Mouse (Mus musculus) colon, adult 2 months (tissue): Measurements from ENCODE around the gene Camta2. TPM values are rescaled to one million over a fixed set of nuclear protein-coding genes. Genes with fewer than 3 reads are reported as not detected.

Experiments used
- polyA plus RNA-seq: library from polyadenylated mRNA; depleted of rRNA; stranded (reverse); fragments of >200 nt; gene quantifications from 2 replicates; pipeline ENCODE4 v1.2.3, GENCODE M21; 2012; rRNA removed

Gene Camta2
- polyA plus RNA-seq: 64.7 TPM in 2 replicates

DNA sequence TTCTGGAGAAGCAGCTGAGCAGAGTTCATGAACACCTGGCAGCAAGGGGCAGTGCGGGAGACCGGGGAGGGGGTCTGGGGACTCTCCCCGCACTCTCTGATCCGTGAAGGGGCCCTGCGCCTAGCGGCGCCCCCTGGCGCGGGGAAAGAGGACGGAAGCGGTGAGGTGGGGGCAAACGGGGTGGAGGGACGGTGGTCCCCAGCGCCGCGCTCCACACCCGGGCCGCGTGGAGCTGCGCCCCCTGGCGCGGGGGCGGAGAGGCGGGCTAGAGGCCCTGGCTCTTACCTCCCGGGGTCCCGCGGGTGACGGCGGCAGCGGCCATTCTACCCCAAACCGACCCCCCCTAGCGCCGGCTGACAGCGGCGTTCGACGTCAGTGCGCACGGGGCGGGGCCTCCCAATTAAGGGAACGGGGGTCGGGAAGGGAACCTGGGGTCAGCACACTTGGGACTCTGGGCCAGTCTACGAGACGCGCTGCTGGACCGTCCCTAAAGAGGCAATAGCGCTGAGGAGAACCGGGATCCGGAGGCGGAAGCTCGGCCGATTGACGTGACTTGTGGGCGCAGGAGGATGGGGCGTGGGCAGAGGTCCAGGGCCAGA is at the start of gene Camta2:
Gene Camta2 (minus strand): TSS at position 505 of the 599 bp plus-strand sequence.

DNA sequence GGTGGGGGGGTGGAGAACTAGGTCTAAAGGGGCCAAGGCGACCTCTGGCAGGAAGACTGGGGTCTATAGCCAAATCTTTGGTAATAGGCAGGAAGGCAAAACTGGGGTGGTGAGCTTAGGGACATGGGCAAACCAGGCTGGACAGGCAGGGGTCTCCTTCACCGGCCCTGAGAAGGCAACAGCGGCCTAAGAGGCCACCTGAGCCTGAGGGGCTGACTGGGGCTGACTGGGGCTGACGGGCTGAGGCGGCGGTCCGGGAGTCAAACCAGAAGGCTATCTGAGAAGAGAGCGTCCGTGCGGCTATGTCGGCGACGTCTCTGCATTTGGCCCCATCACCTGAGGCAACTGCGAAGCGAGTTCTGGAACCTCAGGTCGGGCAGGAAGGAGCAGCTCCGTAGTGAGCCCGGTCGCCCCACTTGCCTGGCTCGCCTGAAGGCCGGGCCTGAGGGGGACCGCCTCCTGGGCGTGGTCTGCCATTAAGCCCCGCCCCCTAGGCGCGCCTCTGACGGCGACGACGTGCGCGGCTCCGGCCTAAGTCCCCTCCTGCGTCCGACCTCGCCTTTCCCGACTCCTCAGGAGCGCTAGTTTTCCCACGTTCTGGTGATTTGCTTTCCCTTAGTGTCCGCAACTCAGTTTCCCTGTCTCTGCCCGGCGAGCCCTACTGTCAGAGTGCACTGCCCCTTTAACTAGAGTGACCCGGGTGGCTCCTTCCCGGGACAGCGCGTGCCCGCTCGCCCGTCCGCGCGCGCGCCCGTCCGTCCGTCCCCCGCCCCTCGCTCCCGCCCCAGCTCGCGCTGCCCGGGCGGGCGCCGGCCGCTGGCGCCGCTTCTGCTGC is 12.0 kb upstream of the Camta2 start, which contains the start of the genes Inca1 and Kif1c:
Gene Inca1 (minus strand): TSS at position 434 of the 835 bp plus-strand sequence.
Gene Kif1c (plus strand): TSS at position 827 of the 835 bp plus-strand sequence.

DNA sequence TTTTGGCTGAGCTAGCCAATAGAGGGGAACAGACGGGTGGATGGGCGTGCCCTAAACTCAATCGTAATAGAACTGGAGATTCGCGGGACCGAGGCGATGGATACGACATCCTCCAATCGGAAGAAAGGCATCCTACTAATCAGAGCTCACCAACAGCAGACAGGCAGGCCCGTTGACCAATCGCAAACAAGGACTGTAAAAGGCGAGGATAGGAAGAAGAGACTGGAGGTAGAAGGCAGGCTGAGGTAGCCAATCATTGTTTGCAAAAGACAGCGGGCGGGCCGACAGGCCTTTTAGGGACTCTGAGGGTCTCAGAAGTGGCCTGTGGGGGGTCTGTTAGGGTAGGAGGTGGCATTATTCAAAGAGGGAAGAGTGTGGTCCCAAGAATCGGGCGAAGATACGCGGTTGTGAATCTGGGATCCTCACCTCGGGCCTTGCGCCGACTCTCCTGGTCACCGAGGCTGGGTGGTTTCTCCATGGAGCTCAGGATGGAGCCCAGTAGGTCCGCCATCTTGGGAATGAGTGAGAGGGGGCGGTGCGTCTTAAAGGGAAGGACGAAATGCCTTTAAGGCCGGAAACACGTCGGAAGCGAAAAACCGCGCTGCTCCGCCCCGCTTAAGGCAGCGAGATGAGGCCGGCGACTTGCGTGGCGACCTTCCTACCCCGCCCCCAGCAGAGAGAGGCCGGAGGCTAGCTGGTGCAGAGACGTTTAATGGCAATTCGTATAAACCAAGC is 19.0 kb downstream of the Camta2 start, which contains the start of gene Spag7:
Gene Spag7 (minus strand): TSS at position 646 of the 735 bp plus-strand sequence.

DNA sequence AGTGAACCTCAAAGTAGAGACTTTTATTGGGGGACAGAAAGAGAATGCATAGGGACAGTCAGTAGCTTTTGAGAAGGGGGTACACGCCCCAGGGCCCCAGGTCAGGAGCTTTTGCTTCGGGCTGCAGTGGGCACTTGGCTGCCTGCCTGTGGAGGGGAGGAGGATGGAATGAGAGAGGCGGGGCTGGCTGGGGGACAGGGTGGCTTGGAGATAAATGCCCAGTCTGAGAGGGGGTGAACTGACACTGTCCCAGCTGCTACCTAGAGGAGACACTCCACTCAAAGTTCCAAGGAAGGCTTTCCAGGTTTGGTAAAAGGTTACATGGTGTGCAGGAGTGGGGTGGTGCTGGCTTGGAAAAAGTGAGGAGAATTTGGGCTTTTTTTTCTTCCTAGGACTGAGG is 30.9 kb downstream of the Camta2 start, which contains the start of gene Eno3:
Gene Eno3 (plus strand): TSS at position 239 of the 400 bp plus-strand sequence.

DNA sequence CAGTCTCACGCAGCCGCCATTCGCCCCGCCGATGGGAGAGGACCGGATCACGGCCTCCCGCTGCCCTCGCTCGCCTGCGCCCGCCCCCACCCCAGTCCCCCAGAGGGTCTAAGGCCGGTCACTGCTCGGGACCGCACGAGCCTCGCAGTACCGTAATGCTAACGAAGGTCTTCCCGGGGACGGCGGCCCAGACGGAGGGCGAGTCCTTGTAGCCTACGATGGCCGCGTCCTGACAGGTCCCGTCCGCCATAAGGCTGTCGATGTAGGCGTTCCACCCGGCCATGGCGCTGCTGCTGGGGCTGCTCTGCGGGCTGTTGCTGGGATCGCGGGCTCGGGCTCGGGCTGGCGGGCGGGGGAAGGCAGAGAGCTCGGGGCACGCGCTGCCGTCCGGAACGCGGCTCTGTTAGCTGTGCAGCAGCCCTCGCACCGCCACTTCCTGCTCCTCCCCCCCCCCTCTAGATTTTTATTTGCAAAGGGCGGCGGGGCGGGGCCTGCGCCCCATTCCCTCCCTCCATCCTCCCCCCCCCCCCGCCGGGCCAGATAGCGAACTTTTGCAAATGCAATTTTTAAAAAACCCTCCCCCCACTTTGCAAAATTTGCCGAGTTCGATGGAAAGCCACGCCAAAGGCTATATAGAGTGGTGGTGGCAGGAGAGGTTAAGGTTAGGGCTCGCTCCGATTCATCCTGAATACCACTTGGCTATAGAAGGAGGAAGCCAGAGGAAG is 33.5 kb downstream of the Camta2 start, which contains the start of gene Pfn1:
Gene Pfn1 (minus strand): TSS at position 447 of the 725 bp plus-strand sequence.

DNA sequence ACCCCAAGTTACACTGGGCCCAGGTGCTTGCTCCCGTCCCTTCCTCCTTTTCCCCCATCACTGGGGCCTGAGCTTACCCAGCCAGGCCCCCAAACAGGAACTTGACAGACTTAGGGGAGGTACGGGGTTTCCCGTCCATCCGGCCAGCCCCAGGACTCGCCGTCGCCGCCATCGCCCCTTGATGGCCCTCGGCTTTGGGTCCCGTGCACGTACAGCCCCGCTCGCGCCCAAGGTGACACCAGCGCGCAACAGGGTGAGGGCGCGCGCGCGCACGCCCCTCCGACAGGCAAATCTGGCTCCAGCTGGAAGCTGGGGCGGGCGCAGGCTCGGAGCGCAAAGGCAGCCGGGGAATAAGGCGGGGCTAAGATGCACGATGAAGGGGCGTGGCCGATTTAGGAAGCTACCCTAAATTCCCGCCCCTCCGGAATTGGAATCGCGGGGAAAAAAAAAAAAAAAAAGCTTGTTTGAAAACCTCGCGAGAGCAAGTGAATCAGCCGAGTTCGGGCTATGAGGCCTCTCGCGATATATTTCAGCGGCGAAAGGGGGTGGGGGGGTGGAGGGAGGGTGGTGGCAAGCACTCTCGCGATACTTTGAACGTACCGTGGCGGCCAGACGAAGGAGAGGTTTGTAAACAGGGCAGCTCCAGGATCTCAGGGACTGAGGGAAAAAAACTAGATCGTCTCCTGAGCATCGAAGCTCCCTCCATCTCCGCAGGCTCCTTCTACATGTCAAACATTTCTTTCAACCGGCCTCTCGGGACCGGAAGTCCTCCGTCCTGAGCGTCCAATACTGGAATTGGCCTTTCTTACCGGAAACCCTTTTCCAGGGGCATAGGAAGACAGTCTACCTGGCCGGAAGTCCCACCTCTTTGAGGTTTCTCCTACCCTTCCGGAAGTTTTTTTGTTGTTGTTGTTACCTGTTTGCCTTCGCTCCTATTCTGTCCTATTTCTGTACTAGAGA is 40.9 kb downstream of the Camta2 start, which contains the start of the genes Rnf167 and Slc25a11:
Gene Rnf167 (plus strand): TSS at position 545 of the 960 bp plus-strand sequence.
Gene Slc25a11 (minus strand): TSS at position 789 of the 960 bp plus-strand sequence.

DNA sequence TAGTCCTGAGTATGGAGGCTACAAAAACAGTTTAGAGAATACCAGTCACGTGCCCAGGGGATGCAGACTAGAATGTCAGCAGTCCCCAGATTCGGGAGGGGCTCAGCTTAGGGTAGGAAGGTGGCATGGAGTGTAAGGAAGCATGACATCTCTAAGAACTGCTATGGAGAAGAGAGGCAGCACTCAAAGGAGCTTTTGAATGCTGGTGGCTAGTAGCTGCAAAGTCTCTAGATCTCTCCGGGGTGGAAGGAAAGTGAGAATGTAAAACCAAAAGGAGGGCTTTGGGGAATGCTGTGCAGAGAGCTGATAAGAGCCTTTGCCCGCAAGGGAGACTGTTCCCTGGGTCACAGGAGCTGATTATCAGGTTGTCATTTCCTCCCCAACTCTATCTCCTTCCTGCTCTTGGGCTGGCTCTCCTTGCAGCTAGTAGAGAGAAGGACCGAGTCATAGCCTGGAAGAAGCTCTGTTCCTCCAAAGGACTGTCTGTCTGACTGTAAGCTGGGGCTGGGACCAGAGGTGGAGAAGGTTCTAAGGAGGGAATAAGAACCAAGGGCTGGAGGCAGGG is 49.1 kb downstream of the Camta2 start, which contains the start of gene Gp1ba:
Gene Gp1ba (plus strand): TSS at position 409 of the 565 bp plus-strand sequence.

Other genes with a start within 250 kb of the Camta2 start
- 18.3 TPM in 2 replicates for gene Med11, start 236.2 kb downstream of the Camta2 start, polyA plus RNA-seq
- gene Zmynd15, start 228.7 kb downstream of the Camta2 start, polyA plus RNA-seq: 4.1 and 4.6 TPM in 2 replicates
- 21.9 and 24.0 TPM in 2 replicates for gene Cxcl16, start 228.1 kb downstream of the Camta2 start, polyA plus RNA-seq
- 2.4 and 3.2 TPM in 2 replicates for gene Tm4sf5, start 182.9 kb downstream of the Camta2 start, polyA plus RNA-seq
- gene Vmo1, start 173.5 kb downstream of the Camta2 start, polyA plus RNA-seq: not detected in 2 replicates
- 0.16 TPM in 1 of 2 replicates, not detected in the other for gene Gltpd2, start 168.9 kb downstream of the Camta2 start, polyA plus RNA-seq
- gene Psmb6, start 162.7 kb downstream of the Camta2 start, polyA plus RNA-seq: 192 and 239 TPM in 2 replicates
- gene Gm40193, start 155.2 kb downstream of the Camta2 start, polyA plus RNA-seq: not detected in 2 replicates
- 9.8 and 10.3 TPM in 2 replicates for gene Pld2, start 148.0 kb downstream of the Camta2 start, polyA plus RNA-seq
- 104 and 119 TPM in 2 replicates for gene Mink1, start 125.2 kb downstream of the Camta2 start, polyA plus RNA-seq
- not detected in 2 replicates for gene 4930544D05Rik, start 72.3 kb downstream of the Camta2 start, polyA plus RNA-seq
- 0.21 TPM in 1 of 2 replicates, not detected in the other for gene Chrne, start 68.9 kb downstream of the Camta2 start, polyA plus RNA-seq
- not detected in 2 replicates for gene Gp1ba, start 49.0 kb downstream of the Camta2 start, polyA plus RNA-seq
- 81.7 and 112 TPM in 2 replicates for gene Rnf167, start 40.9 kb downstream of the Camta2 start, polyA plus RNA-seq
- gene Slc25a11, start 40.6 kb downstream of the Camta2 start, polyA plus RNA-seq: 129 and 132 TPM in 2 replicates
- gene Pfn1, start 33.5 kb downstream of the Camta2 start, polyA plus RNA-seq: 2,946 and 3,327 TPM in 2 replicates
- gene Eno3, start 30.9 kb downstream of the Camta2 start, polyA plus RNA-seq: 120 and 156 TPM in 2 replicates
- 17.9 and 21.9 TPM in 2 replicates for gene Spag7, start 18.7 kb downstream of the Camta2 start, polyA plus RNA-seq
- 1.1 TPM in 2 replicates for gene Inca1, start 12.1 kb upstream of the Camta2 start, polyA plus RNA-seq
- gene Kif1c, start 12.4 kb upstream of the Camta2 start, polyA plus RNA-seq: 112 and 117 TPM in 2 replicates
- gene Zfp3, start 76.1 kb upstream of the Camta2 start, polyA plus RNA-seq: 1.1 and 1.3 TPM in 2 replicates
- gene Scimp, start 124.5 kb upstream of the Camta2 start, polyA plus RNA-seq: 0.63 and 0.94 TPM in 2 replicates
- gene Rabep1, start 156.7 kb upstream of the Camta2 start, polyA plus RNA-seq: 1.8 and 2.0 TPM in 2 replicates